Comparison of ENCODE assay signal across 24 mouse cellular contexts in genomic region chr13:32868233-32868632, GRCm38 (mm10). TPM values are rescaled to one million over a fixed set of nuclear protein-coding genes. Genes with fewer than 3 reads are reported as not detected.
DNase-seq lines count a peak whose midpoint lies in the region; ATAC-seq and TF ChIP-seq lines count a peak whose summit lies in the region.
"Not testable (repeated sequence)": the region's sequence is repeated elsewhere in the genome, so short reads cannot be mapped to it uniquely, and the experiment has no call there.
"Had no signal": no experiment of that assay in that cellular context is flagged by ENCODE, and none has a peak within 500 bp of the region (broad histone marks: within the 10 kb centered on the region; RNA-seq: fewer than 3 reads in every experiment).

No protein-coding gene starts in this region.

- not testable (repeated sequence) for H3K27me3 ChIP-seq in CH12.LX (replicated peaks)

- H3K4me1 ChIP-seq in CH12.LX (ENCODE audit: control insufficient read depth in 1 of 2, insufficient read depth in 2 of 2) = peaks cover 6 to 31% of the 10 kb centered on the region in 2 experiments

- not testable (repeated sequence) for H3K9ac ChIP-seq in CH12.LX (ENCODE audit: insufficient read depth, low read depth)

- not testable (repeated sequence) for H3K36me3 ChIP-seq in CH12.LX (replicated peaks in 1 of 2; ENCODE audit: control insufficient read depth in 1 of 2, insufficient read depth in 1 of 2, low read length in 1 of 2)

- TF ChIP-seq CTCF in CH12.LX (conservative IDR thresholded peaks at IDR 0.05 in 1 of 2, IDR thresholded peaks at IDR 0.05 in 1 of 2; ENCODE audit: low read depth in 2 of 2, low read length in 2 of 2) = not testable (repeated sequence)

- dilution Hi-C loops in CH12.LX (cut with MboI; ENCODE audit: extremely low pct_ligation_motif_present, extremely low pct_unique_long_range_greater_than_20kb, low sequenced_read_pairs) = not testable (repeated sequence)

- in situ Hi-C loops in CH12.LX (cut with MboI; ENCODE audit: low pct_ligation_motif_present, low pct_unique_long_range_greater_than_20kb, low sequenced_read_pairs) = loop anchor here (25.0 kb wide), 1 partner anchor 1044 kb away; the partner anchor contains the start of gene Serpinb6c

- H3K27ac ChIP-seq in CH12.LX (ENCODE audit: insufficient read depth, low read depth) = not testable (repeated sequence)

- not testable (repeated sequence) for TF ChIP-seq RAD21 in CH12.LX (IDR thresholded peaks at IDR 0.05; ENCODE audit: low read depth, low read length)

- H3K4me3 ChIP-seq in CH12.LX (replicated peaks in 1 of 3; ENCODE audit: low read depth in 2 of 3, low read length in 2 of 3, poor library complexity in 1 of 3) = not testable (repeated sequence)

- DNase-seq in 416B (ENCODE audit: low read depth) (peak; percentile 47), CH12.LX (ENCODE audit: extremely low read depth) (peak; percentile 39)
- peak; percentile 32 to 35 for DNase-seq in B cell, adult 2 months
- peak; percentile 18 to 26 for DNase-seq in spleen, postnatal 36 days (ENCODE audit: low spot score in 2 of 2)

- peak; percentile 70 for ATAC-seq in common myeloid progenitor, adult 5-6 weeks (replicated peaks; ENCODE audit: low read depth, poor library complexity, severe bottlenecking)
- ATAC-seq in hematopoietic stem cell, adult 5-6 weeks (replicated peaks in 1 of 2; ENCODE audit: insufficient read depth in 1 of 2, low FRiP score in 2 of 2, low TSS enrichment in 1 of 2, low read depth in 1 of 2, poor library complexity in 2 of 2, severe bottlenecking in 2 of 2) = peak; percentile 26 to 29; a peak in 2 of 4 replicates
- peak; percentile 80 for ATAC-seq in megakaryocyte, adult 5-6 weeks (ENCODE audit: poor library complexity, severe bottlenecking)
- ATAC-seq in monocyte, adult 5-6 weeks (replicated peaks; ENCODE audit: insufficient number of reproducible peaks, low FRiP score, low TSS enrichment, poor library complexity, severe bottlenecking) = peak; percentile 79

- not testable (repeated sequence) for H3K9me3 ChIP-seq in CH12.LX (replicated peaks; ENCODE audit: low read length)

- TF ChIP-seq EP300 in CH12.LX (IDR thresholded peaks at IDR 0.05; ENCODE audit: low read length) = not testable (repeated sequence)

- peak overlapping the region; percentile 50 for H3K4me2 ChIP-seq in CH12.LX (ENCODE audit: insufficient read depth, low read depth, poor library complexity, severe bottlenecking)

- not testable (repeated sequence) for H3K79me2 ChIP-seq in CH12.LX (replicated peaks; ENCODE audit: control insufficient read depth, extremely low read depth, insufficient read depth, poor library complexity, severe bottlenecking)

- TF ChIP-seq POLR2A in CH12.LX (IDR thresholded peaks at IDR 0.05; ENCODE audit: low read depth, low read length) = not testable (repeated sequence)

RNA-seq across cellular contexts. Expression of gene Serpinb1a, which starts 17.2 kb away (rescaled TPM):
- total RNA-seq in CH12.LX (2012; rRNA removed) (1.7 and 2.5 TPM in 2 replicates), CH12.LX (2014; rRNA removed) (9.3 and 11.5 TPM in 2 replicates)
- 23.0 and 24.9 TPM in 2 replicates for polyA plus RNA-seq in CH12.LX (2012; ENCODE audit: insufficient read length, low read depth)
- total RNA-seq in common myeloid progenitor, adult 5-6 weeks (2017) = 219 and 222 TPM in 2 replicates
- total RNA-seq in hematopoietic stem cell, adult 5-6 weeks (2017) = 253 and 288 TPM in 2 replicates
- 147 and 163 TPM in 2 replicates for total RNA-seq in megakaryocyte, adult 5-6 weeks (2015)
- total RNA-seq in megakaryocyte, adult 5-6 weeks (2017) = 189 and 208 TPM in 2 replicates
- 17.5 to 61.2 TPM (median 52.8 TPM) in 3 replicates for total RNA-seq in monocyte, adult 5-6 weeks (2017)
- polyA plus RNA-seq: erythroblast, embryonic 14.5 days had no signal

RNA-seq across cellular contexts. Expression of gene Serpinb1c, which starts 29.8 kb away (rescaled TPM):
- total RNA-seq in CH12.LX (2012; rRNA removed) = not detected in 2 replicates
- total RNA-seq in CH12.LX (2014; rRNA removed) = not detected in 2 replicates
- polyA plus RNA-seq in CH12.LX (2012; ENCODE audit: insufficient read length, low read depth) = 0.27 TPM in 1 of 2 replicates, not detected in the other
- not detected in 2 replicates for total RNA-seq in common myeloid progenitor, adult 5-6 weeks (2017)
- not detected in 2 replicates for total RNA-seq in hematopoietic stem cell, adult 5-6 weeks (2017)
- total RNA-seq in megakaryocyte, adult 5-6 weeks (2015) = not detected in 2 replicates
- total RNA-seq in megakaryocyte, adult 5-6 weeks (2017) = not detected in 2 replicates
- total RNA-seq in monocyte, adult 5-6 weeks (2017) = 2.3 TPM in 1 of 3 replicates, not detected in the others
- total RNA-seq: adrenal gland, adult 18-20 months; adrenal gland, adult 8-10 months; adrenal gland, postnatal 14 days; adrenal gland, postnatal 36 days; ES-E14 had no signal
- polyA plus RNA-seq: activated CD4-positive, CD25-positive, alpha-beta regulatory T cell, adult 4 months; CD4-positive, CD25-positive, alpha-beta regulatory T cell, adult 4 months; embryonic facial prominence, embryonic 11.5 days; embryonic facial prominence, embryonic 13.5 days; embryonic facial prominence, embryonic 15.5 days; erythroblast, embryonic 14.5 days; forebrain, embryonic 10.5 days; forebrain, embryonic 12.5 days; forebrain, embryonic 14.5 days; forebrain, embryonic 16.5 days; frontal cortex, adult 2 months had no signal

Comparison
In these comparisons a context has a peak if more than half of its experiments do, and no peak if none do; other contexts are left out.
1. ATAC-seq: peak in every context shown above with its lines; median percentile 80 in megakaryocyte, adult 5-6 weeks; 79 in monocyte, adult 5-6 weeks; 70 in common myeloid progenitor, adult 5-6 weeks; 28 in hematopoietic stem cell, adult 5-6 weeks.